Mouse (Mus musculus): ENCODE results near the gene Mrps15.

The Mrps15 gene

GRCm38 (mm10) chr4:126046851-126047585 is at the start of gene Mrps15:
Mrps15 (plus strand) TSS chr4:126046925.
- TF ChIP-seq GATA4 (IDR thresholded peaks at IDR 0.05; ENCODE audit: insufficient replicate concordance, low read length) = no peak; the same call in 1 of the 2 replicates

DNA sequence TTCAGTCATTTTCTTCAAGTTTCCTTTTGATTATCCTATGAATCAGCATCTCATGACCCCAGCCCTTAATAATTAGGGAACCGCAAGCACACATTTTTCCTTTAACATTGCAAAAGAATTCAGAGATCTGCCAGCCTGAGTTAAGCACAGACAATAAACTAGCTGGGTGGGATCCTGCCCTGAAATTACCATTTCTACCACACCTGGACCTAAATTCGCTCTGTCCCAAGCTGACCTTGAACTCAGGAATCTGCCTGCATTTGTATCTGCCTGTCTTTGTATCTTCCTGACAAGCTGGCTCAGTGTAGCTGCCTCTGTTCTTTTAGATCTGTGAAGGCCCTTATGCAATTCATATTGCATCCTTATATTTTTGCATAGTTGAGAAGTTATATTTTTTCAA is 48.9 kb upstream of the Mrps15 start:
- TF ChIP-seq GATA4 (IDR thresholded peaks at IDR 0.05; ENCODE audit: insufficient replicate concordance, low read length) = no peak

DNA sequence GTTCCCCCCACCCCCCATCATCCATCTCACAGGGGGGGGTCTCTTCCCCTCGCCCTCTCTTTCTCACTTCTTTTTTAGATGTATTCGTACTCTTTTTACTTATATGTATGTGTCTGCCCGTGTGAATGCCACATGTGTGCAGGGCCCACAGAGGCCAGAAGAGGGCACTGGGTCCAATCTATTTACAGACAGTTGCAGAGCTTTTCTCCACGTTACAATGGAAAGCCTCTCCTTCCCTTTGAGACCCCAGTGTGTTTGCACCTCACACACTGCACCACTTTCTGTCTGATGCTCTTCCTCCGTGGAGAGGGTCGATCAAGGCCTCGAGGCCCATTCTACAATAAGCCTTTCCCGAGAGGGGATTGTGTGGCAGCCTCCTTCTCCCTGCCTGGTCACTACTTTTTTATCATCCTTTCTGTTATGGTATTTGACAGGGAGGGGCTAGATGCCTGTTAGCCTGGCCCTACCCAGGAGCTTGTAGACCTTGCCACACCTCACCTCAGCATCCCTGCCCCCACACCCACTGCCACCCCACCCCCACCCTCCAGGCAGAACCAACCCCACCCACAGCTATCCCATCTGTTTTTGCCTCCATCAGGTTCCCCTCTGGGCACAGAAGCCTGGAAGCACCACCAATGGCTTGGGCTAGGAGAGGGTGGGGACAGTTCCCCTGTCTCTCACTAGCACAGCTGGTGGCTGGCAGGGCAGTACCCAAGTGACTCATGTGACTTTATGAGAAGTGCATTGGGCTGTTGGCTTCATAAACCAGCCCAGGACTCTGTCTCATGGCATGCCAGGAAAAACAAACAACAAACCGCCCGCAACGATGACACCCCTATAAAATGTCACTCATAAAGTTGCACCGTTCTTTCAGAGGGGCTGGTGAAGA is 45.2 kb upstream of the Mrps15 start:
- no peak for TF ChIP-seq GATA4 (IDR thresholded peaks at IDR 0.05; ENCODE audit: insufficient replicate concordance, low read length)

GRCm38 (mm10) chr4:126017676-126018332 is 28.9 kb upstream of the Mrps15 start:
- no peak for TF ChIP-seq GATA4 (IDR thresholded peaks at IDR 0.05; ENCODE audit: insufficient replicate concordance, low read length)

- TF ChIP-seq GATA4 (IDR thresholded peaks at IDR 0.05; ENCODE audit: insufficient replicate concordance, low read length) = no peak
Observed at GRCm38 (mm10) chr4:126018966-126019538, 27.7 kb upstream of the Mrps15 start.

- no peak for TF ChIP-seq GATA4 (IDR thresholded peaks at IDR 0.05; ENCODE audit: insufficient replicate concordance, low read length)
Observed at GRCm38 (mm10) chr4:126024303-126024900, 22.3 kb upstream of the Mrps15 start, which contains the start of gene Csf3r. Csf3r (plus strand) TSS chr4:126024550.

DNA sequence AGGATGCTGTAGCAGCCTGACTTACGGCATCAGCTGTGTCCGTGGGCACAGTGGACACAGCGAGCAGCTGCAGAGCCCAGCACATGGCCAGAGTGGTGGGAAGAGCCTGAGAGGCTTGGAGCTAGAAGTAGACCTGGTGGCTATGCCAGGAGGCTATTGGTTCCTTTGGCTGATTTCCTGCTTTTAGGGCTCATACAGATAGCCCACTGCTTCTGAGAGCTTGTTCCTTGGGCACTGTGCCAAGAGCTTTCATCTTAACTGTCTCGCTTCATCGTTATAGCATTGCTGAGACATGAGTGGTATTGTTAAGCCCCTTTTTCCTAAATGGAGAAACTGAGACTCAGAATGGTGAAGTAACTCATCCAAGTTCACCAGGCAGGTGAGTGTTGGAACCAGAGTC is 20.9 kb upstream of the Mrps15 start:
- no peak for TF ChIP-seq GATA4 (IDR thresholded peaks at IDR 0.05; ENCODE audit: insufficient replicate concordance, low read length)

GRCm38 (mm10) chr4:126027980-126028379 is 18.7 kb upstream of the Mrps15 start:
- no peak for TF ChIP-seq GATA4 (IDR thresholded peaks at IDR 0.05; ENCODE audit: insufficient replicate concordance, low read length)

DNA sequence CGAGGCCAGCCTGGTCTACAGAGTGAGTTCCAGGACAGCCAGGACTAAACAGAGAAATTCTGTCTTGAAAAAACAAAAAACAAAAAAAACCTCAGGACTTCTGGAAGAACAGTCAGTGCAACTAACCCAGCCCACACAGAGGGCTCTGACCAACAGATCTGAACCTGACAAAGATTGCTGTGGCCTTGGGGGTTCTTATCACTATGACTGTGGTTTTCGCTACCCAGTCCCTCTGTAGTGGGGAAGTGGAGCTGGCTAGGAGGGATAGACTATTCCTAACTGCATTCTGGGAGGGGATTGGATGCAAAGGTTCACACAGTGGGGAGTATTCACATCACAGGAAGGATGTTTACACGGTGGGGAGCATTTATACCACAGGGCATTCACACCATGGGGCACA is 17.7 kb upstream of the Mrps15 start:
- TF ChIP-seq GATA4 (IDR thresholded peaks at IDR 0.05; ENCODE audit: insufficient replicate concordance, low read length) = no peak

- TF ChIP-seq GATA4 (IDR thresholded peaks at IDR 0.05; ENCODE audit: insufficient replicate concordance, low read length) = no peak
Observed at GRCm38 (mm10) chr4:126030705-126031104, 16.0 kb upstream of the Mrps15 start.

GRCm38 (mm10) chr4:126035413-126035812 is 11.3 kb upstream of the Mrps15 start:
- no peak for TF ChIP-seq GATA4 (IDR thresholded peaks at IDR 0.05; ENCODE audit: insufficient replicate concordance, low read length)

DNA sequence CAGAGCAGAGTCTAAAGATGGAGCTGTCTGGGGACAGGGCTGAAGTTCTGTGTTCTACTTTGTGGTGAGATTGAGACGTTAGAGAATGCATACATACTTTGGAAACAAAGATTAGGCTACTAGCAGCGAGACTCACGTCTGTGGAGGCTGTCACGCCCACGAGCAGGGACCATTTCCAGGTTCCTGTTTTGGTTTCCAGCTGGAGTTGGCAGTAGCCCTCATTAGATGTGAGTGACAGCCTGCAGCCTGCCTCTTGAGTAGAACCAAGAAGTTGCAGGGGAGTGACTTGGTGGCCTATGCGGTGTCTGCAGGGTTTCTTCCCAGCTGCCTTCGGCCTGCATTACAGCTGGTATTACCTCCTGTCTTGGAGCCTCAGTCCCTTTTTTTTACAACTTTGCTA is 4.9 kb downstream of the Mrps15 start:
- TF ChIP-seq GATA4 (IDR thresholded peaks at IDR 0.05; ENCODE audit: insufficient replicate concordance, low read length) = no peak

- TF ChIP-seq GATA4 (IDR thresholded peaks at IDR 0.05; ENCODE audit: insufficient replicate concordance, low read length) = no peak
Observed at GRCm38 (mm10) chr4:126057207-126058133, 10.7 kb downstream of the Mrps15 start.

Measured in liver, adult (tissue).